Mouse (Mus musculus) CD4-positive helper T cell, adult 2 months (primary cell): ENCODE results near the gene Ptk7.

ENCODE experiments used
- DNase-seq: peaks from one replicate; pipeline ENCODE4 v3.0.0-alpha.2; 2012; ENCODE audit warnings: low read depth, missing footprints, low spot score

Ptk7 gene

DNA sequence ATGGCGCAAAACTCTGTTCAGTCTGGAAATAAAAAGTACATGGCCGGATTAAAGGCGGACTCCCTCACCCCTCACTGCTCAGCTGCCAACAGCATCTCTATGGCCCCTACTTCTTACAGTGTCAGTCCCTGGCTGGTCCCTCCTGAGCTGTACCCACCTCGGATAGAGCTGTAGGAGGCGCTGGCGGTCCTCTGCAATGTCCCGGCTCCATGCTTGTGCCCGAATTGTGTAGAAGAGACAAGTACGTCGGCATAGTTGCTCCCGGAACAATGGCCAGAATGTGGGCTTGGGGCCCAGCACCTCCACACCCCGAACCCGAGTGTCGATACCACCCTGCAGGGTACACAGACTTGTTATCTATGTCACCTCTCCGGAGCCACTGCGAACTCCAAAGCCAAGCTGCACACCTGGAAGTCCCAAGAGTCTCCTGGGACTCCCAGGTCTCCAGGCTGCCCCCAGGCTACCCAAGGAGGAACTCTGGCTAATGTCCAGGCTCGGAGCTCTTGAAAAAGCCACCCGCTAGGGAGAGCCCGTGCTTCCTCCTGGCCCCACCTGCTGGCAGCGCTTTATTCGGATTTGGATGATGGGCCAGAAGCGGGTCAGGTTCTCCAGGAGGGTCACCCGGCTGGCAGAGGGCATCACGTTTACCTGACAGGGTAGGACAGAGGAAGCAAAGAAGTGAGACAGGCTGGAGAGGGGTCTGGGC is 107.2 kb downstream of the Ptk7 start:
- DNase-seq = no peak

DNA sequence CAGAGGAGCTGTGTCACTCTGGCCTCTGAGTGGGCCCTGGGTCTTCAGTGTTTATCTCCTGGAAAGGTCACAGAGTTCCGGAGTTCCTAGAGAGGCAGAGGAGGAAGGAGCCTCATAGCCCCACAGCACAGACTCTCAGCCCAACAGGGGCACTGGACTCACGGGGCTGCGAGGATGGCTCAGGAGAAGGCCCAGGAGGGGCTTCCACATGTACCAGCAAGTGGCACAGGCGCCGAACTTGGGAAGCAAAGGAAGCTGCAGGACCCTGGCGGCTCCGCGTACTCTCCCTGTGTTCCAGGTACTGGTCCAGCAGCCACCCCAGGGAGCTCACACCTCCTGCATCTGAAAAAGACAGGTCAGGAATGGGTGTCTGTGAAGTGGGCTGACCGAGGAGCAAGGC is 108.1 kb downstream of the Ptk7 start:
- no peak for DNase-seq

DNA sequence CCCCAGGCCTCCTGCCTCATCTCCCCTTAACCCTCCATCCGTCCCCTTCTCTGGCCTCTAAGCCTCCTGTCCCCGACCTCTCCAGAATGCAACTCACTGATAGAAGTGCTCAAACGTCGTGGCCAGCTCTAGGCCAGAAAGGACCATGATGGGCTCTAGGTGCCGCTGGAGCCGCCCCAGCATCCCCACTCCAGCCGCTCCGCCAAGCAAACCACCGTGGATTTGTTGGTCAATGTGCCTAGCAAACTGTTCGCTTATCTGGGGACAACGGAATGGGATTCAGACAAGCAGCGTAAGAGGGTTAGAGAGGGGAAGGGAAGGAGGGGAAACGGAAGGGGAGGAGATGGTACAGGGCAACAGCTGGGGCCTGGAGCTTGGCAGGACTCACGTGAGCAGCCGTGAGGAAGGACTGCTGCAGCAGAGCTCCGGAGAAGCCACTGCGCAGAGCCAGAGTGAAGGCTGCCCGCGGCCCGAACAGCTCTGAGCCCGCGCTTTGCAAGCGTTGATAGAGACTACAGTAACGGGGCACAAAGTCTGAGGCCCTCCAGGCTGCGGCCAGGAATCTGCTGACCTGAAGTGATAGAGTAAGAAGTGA is 108.8 kb downstream of the Ptk7 start:
- DNase-seq = no peak

DNA sequence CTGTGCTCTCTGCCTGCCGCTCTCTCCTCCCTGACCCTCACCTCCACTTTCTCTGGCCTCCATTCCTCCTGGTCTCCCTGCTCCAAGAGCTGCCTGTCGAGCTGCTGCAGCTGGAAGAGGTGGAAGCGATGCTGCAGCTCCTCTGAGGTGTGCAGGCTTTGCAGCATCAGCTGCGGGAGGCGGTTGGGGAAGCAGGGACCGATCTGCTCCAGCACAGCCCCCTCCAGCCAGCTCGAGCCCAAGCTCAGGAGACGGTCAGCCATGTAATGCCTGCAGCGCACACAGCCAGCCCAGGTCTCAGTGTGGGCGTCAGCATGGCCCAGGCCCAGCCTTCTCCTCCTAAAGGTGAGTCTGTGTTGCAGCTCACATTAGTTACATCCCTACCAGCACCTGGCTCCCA is 109.3 kb downstream of the Ptk7 start:
- DNase-seq = no peak
